Mouse (Mus musculus) stomach, embryonic 15.5 days (tissue): ENCODE results near the gene Acad11. TPM values are rescaled to one million over a fixed set of nuclear protein-coding genes. Genes with fewer than 3 reads are reported as not detected.

Source experiments
- ATAC-seq: fragments of 200-750 bp; cut with Nextera tagmentation; 2 replicates; pipeline ENCODE4 v1.8.0; 2017; ENCODE audit warnings: low read depth, moderate number of reproducible peaks, moderate TSS enrichment; ENCODE audit not compliant: insufficient read depth, low FRiP score
- H3K27ac ChIP-seq: fragments of 300-500 bp; sonication (generic); 2 replicates; pipeline ENCODE4 v1.5.1; 2015; ENCODE audit warnings: mild to moderate bottlenecking, inconsistent platforms
- H3K27me3 ChIP-seq: fragments of 300-500 bp; sonication (generic); replicated peaks from 2 replicates; pipeline ENCODE4 v1.6.1; 2015; ENCODE audit warnings: inconsistent platforms
- H3K36me3 ChIP-seq: fragments of 300-500 bp; sonication (generic); 2 replicates; pipeline ENCODE4 v1.6.1; 2015; ENCODE audit warnings: inconsistent platforms
- H3K4me1 ChIP-seq: fragments of 300-500 bp; sonication (generic); 2 replicates; pipeline ENCODE4 v1.6.1; 2015; ENCODE audit warnings: inconsistent platforms
- H3K4me2 ChIP-seq: fragments of 300-500 bp; sonication (generic); 2 replicates; pipeline ENCODE4 v1.6.1; 2015; ENCODE audit warnings: mild to moderate bottlenecking, inconsistent platforms
- H3K4me3 ChIP-seq: fragments of 300-500 bp; sonication (generic); replicated peaks from 2 replicates; pipeline ENCODE4 v1.5.1; 2015; ENCODE audit warnings: inconsistent platforms
- H3K9ac ChIP-seq: fragments of 300-500 bp; sonication (generic); 2 replicates; pipeline ENCODE4 v1.6.1; 2015; ENCODE audit warnings: inconsistent platforms
- H3K9me3 ChIP-seq: fragments of 300-500 bp; sonication (generic); 2 replicates; pipeline ENCODE4 v1.6.1; 2016; ENCODE audit warnings: inconsistent platforms
- WGBS: fragments of 180-500 bp; shearing (Covaris S2); methylation state at CpG from one replicate; pipeline ENCODE4 v1.1.7; 2015; 5-methylcytosine and 5-hydroxymethylcytosine counted together
- polyA plus RNA-seq: library from polyadenylated mRNA; unstranded; fragments of >200 nt; fragmentation: Nextera tagmentation; extraction: Ambion mirVana; gene quantifications from 2 replicates; pipeline ENCODE4 v1.2.1, GENCODE M21; 2015

Gene Acad11
- polyA plus RNA-seq, 1 experiment from 2014 or later = 13.1 TPM

- H3K9ac ChIP-seq = no peak overlapping the region
- no peak overlapping the region for H3K27ac ChIP-seq
- H3K36me3 ChIP-seq = peaks cover 12% of the 10 kb centered on the region
- no peaks in the 10 kb centered on the region for H3K4me1 ChIP-seq
- no peaks in the 10 kb centered on the region for H3K27me3 ChIP-seq
- H3K9me3 ChIP-seq = no peaks in the 10 kb centered on the region
- H3K4me3 ChIP-seq = no peak overlapping the region
- ATAC-seq = no peak
- 81% methylated on average over 4 of the region's 4 CpGs for WGBS
- H3K4me2 ChIP-seq = no peak overlapping the region
Observed at GRCm38 (mm10) chr9:104043676-104044075, 19.5 kb upstream of the Acad11 start.

GRCm38 (mm10) chr9:104051028-104051427 lies 12.1 kb upstream of the Acad11 start:
- peaks cover 60% of the 10 kb centered on the region for H3K36me3 ChIP-seq
- no peaks in the 10 kb centered on the region for H3K9me3 ChIP-seq
- ATAC-seq = no peak
- WGBS = 93% methylated on average over 6 of the region's 6 CpGs
- no peak overlapping the region for H3K4me3 ChIP-seq
- H3K4me1 ChIP-seq = no peaks in the 10 kb centered on the region
- no peak overlapping the region for H3K27ac ChIP-seq
- H3K27me3 ChIP-seq = no peaks in the 10 kb centered on the region
- no peak overlapping the region for H3K9ac ChIP-seq
- no peak overlapping the region for H3K4me2 ChIP-seq

GRCm38 (mm10) chr9:104062430-104063243 lies 540 bp upstream of the Acad11 start, which contains the start of gene Uba5:
Gene Uba5 (minus strand): TSS chr9:104063134.
- Histone ChIP-seq H3K27me3 (no peaks in the 10 kb centered on the region), H3K4me1 (peaks cover 11% of the 10 kb centered on the region), H3K9me3 (no peaks in the 10 kb centered on the region), H3K4me2 (peak within 1 kb of the TSS; percentile 83), H3K36me3 (peaks cover 13% of the 10 kb centered on the region; the same call in 1 of the 2 replicates), H3K9ac (peak within 1 kb of the TSS; percentile 93), H3K27ac (peak within 1 kb of the TSS; percentile 75), H3K4me3 (peak within 1 kb of the TSS; percentile 100)
- peak; percentile 70 for ATAC-seq
- under 1% methylated on average over 59 of the region's 59 CpGs for WGBS

GRCm38 (mm10) chr9:104064571-104064970 lies 1.4 kb downstream of the Acad11 start:
- H3K4me3 ChIP-seq = no peak overlapping the region
- no peaks in the 10 kb centered on the region for H3K27me3 ChIP-seq
- H3K36me3 ChIP-seq = peaks cover 5% of the 10 kb centered on the region; the same call in 1 of the 2 replicates
- no peak overlapping the region for H3K4me2 ChIP-seq
- H3K4me1 ChIP-seq = peaks cover 11% of the 10 kb centered on the region
- H3K27ac ChIP-seq = no peak overlapping the region
- no peaks in the 10 kb centered on the region for H3K9me3 ChIP-seq
- WGBS = 30% methylated on average over 1 of the region's 1 CpGs
- ATAC-seq = no peak
- no peak overlapping the region for H3K9ac ChIP-seq

GRCm38 (mm10) chr9:104070241-104070640 lies 7.1 kb downstream of the Acad11 start:
- no peak overlapping the region for H3K4me3 ChIP-seq
- no peak overlapping the region for H3K27ac ChIP-seq
- H3K9ac ChIP-seq = no peak overlapping the region
- no peaks in the 10 kb centered on the region for H3K27me3 ChIP-seq
- no peak for ATAC-seq
- H3K36me3 ChIP-seq = no peaks in the 10 kb centered on the region
- no peaks in the 10 kb centered on the region for H3K4me1 ChIP-seq
- 69% methylated on average over 4 of the region's 4 CpGs for WGBS
- no peak overlapping the region for H3K4me2 ChIP-seq
- no peaks in the 10 kb centered on the region for H3K9me3 ChIP-seq

GRCm38 (mm10) chr9:104070863-104071604 lies 7.9 kb downstream of the Acad11 start:
- H3K9ac ChIP-seq = no peak overlapping the region
- 70% methylated on average over 8 of the region's 8 CpGs for WGBS
- H3K27ac ChIP-seq = no peak overlapping the region
- no peak overlapping the region for H3K4me2 ChIP-seq
- no peaks in the 10 kb centered on the region for H3K27me3 ChIP-seq
- no peaks in the 10 kb centered on the region for H3K36me3 ChIP-seq
- H3K4me1 ChIP-seq = no peaks in the 10 kb centered on the region
- H3K4me3 ChIP-seq = no peak overlapping the region
- no peaks in the 10 kb centered on the region for H3K9me3 ChIP-seq
- ATAC-seq = no peak

GRCm38 (mm10) chr9:104075808-104076207 lies 12.6 kb downstream of the Acad11 start:
- H3K9ac ChIP-seq = no peak overlapping the region
- no peak overlapping the region for H3K4me3 ChIP-seq
- ATAC-seq = no peak
- 62% methylated on average over 2 of the region's 2 CpGs for WGBS
- no peaks in the 10 kb centered on the region for H3K4me1 ChIP-seq
- no peaks in the 10 kb centered on the region for H3K36me3 ChIP-seq
- H3K4me2 ChIP-seq = no peak overlapping the region
- H3K9me3 ChIP-seq = no peaks in the 10 kb centered on the region
- no peak overlapping the region for H3K27ac ChIP-seq
- no peaks in the 10 kb centered on the region for H3K27me3 ChIP-seq

GRCm38 (mm10) chr9:104078780-104079179 lies 15.6 kb downstream of the Acad11 start:
- Histone ChIP-seq H3K4me1 (no peaks in the 10 kb centered on the region), H3K9ac (no peak overlapping the region), H3K27ac (no peak overlapping the region), H3K9me3 (no peaks in the 10 kb centered on the region), H3K4me2 (no peak overlapping the region), H3K27me3 (no peaks in the 10 kb centered on the region), H3K4me3 (no peak overlapping the region), H3K36me3 (no peaks in the 10 kb centered on the region)
- WGBS = 91% methylated on average over 1 of the region's 1 CpGs
- no peak for ATAC-seq

GRCm38 (mm10) chr9:104079379-104079778 lies 16.2 kb downstream of the Acad11 start:
- H3K9me3 ChIP-seq = no peaks in the 10 kb centered on the region
- no peak overlapping the region for H3K27ac ChIP-seq
- WGBS = 49% methylated on average over 5 of the region's 5 CpGs
- H3K4me3 ChIP-seq = no peak overlapping the region
- ATAC-seq = no peak
- H3K4me2 ChIP-seq = no peak overlapping the region
- H3K4me1 ChIP-seq = no peaks in the 10 kb centered on the region
- H3K9ac ChIP-seq = no peak overlapping the region
- no peaks in the 10 kb centered on the region for H3K36me3 ChIP-seq
- H3K27me3 ChIP-seq = no peaks in the 10 kb centered on the region

GRCm38 (mm10) chr9:104080038-104080437 lies 16.9 kb downstream of the Acad11 start:
- Histone ChIP-seq H3K4me1 (no peaks in the 10 kb centered on the region), H3K9me3 (no peaks in the 10 kb centered on the region), H3K27ac (no peak overlapping the region), H3K36me3 (no peaks in the 10 kb centered on the region), H3K27me3 (no peaks in the 10 kb centered on the region), H3K4me2 (no peak overlapping the region), H3K9ac (no peak overlapping the region), H3K4me3 (no peak overlapping the region)
- ATAC-seq = no peak
- 76% methylated on average over 3 of the region's 3 CpGs for WGBS

- H3K4me3 ChIP-seq = no peak overlapping the region
- H3K27ac ChIP-seq = no peak overlapping the region; the same call in 1 of the 2 replicates
- no peaks in the 10 kb centered on the region for H3K4me1 ChIP-seq
- H3K27me3 ChIP-seq = no peaks in the 10 kb centered on the region
- no peaks in the 10 kb centered on the region for H3K36me3 ChIP-seq
- WGBS = 56% methylated on average over 4 of the region's 4 CpGs
- no peaks in the 10 kb centered on the region for H3K9me3 ChIP-seq
- no peak overlapping the region for H3K9ac ChIP-seq
- H3K4me2 ChIP-seq = no peak overlapping the region
- ATAC-seq = no peak
Observed at GRCm38 (mm10) chr9:104085730-104086429, 22.7 kb downstream of the Acad11 start.

- H3K4me2 ChIP-seq = no peak overlapping the region
Observed at GRCm38 (mm10) chr9:104088555-104088954, 25.4 kb downstream of the Acad11 start.

More at GRCm38 (mm10) chr9:104088555-104088954, 25.4 kb downstream of the Acad11 start:
- Histone ChIP-seq H3K27ac (no peak overlapping the region), H3K27me3 (no peaks in the 10 kb centered on the region), H3K36me3 (no peaks in the 10 kb centered on the region), H3K9ac (no peak overlapping the region), H3K4me3 (no peak overlapping the region), H3K9me3 (no peaks in the 10 kb centered on the region), H3K4me1 (no peaks in the 10 kb centered on the region)
- ATAC-seq = no peak
- 68% methylated on average over 8 of the region's 8 CpGs for WGBS
